Mouse (Mus musculus) midbrain, embryonic 11.5 days (tissue): ENCODE measurements around the gene Ctf1. TPM values are rescaled to one million over a fixed set of nuclear protein-coding genes. Genes with fewer than 3 reads are reported as not detected.

Experiments used
- ATAC-seq: fragments of 200-750 bp; cut with Nextera tagmentation; 2 replicates; pipeline ENCODE4 v1.8.0; 2017; ENCODE audit warnings: moderate TSS enrichment, moderate library complexity; ENCODE audit not compliant: low FRiP score
- DNase-seq: peaks from one replicate; pipeline ENCODE4 v3.0.0; 2015; ENCODE audit warnings: low spot score; ENCODE audit errors: missing footprints
- H3K27ac ChIP-seq: fragments of 300-500 bp; sonication (generic); 2 replicates; pipeline ENCODE4 v1.5.1; 2014; ENCODE audit warnings: low read depth, low read length
- H3K27me3 ChIP-seq: fragments of 300-500 bp; sonication (generic); 2 replicates; pipeline ENCODE4 v1.6.1; 2014; ENCODE audit warnings: mild to moderate bottlenecking, low read length, moderate library complexity, mixed read lengths; ENCODE audit not compliant: control insufficient read depth, insufficient read depth
- H3K36me3 ChIP-seq: fragments of 300-500 bp; sonication (generic); 2 replicates; pipeline ENCODE4 v1.6.1; 2014; ENCODE audit warnings: mild to moderate bottlenecking, low read length, moderate library complexity, mixed read lengths; ENCODE audit not compliant: control insufficient read depth, insufficient read depth
- H3K4me1 ChIP-seq: fragments of 300-500 bp; sonication (generic); 2 replicates; pipeline ENCODE4 v1.6.1; 2014; ENCODE audit warnings: low read length; ENCODE audit not compliant: control insufficient read depth, insufficient read depth
- H3K4me2 ChIP-seq: fragments of 300-500 bp; sonication (generic); 2 replicates; pipeline ENCODE4 v1.6.1; 2014; ENCODE audit warnings: mild to moderate bottlenecking, moderate library complexity
- H3K4me3 ChIP-seq: fragments of 300-500 bp; sonication (generic); 2 replicates; pipeline ENCODE4 v1.5.1; 2014; ENCODE audit warnings: low read depth, low read length
- H3K9ac ChIP-seq: fragments of 300-500 bp; sonication (generic); 2 replicates; pipeline ENCODE4 v1.6.1; 2014; ENCODE audit warnings: low read length
- H3K9me3 ChIP-seq: fragments of 300-500 bp; sonication (generic); 2 replicates; pipeline ENCODE4 v1.6.1; 2016; ENCODE audit warnings: low read length; ENCODE audit not compliant: control insufficient read depth
- WGBS: fragments of 180-500 bp; shearing (Covaris S2); extraction: QIAGEN DNeasy Blood & Tissue Kit; methylation state at CpG from one replicate; pipeline ENCODE4 v1.1.7; 2014; 5-methylcytosine and 5-hydroxymethylcytosine counted together
- polyA plus RNA-seq: library from polyadenylated mRNA; unstranded; fragments of >200 nt; fragmentation: Nextera tagmentation; extraction: Ambion mirVana; gene quantifications from 2 replicates; pipeline ENCODE4 v1.2.1, GENCODE M21; 2014

The Ctf1 gene
- polyA plus RNA-seq, 1 experiment from 2014 or later, result 4.0 TPM

DNA sequence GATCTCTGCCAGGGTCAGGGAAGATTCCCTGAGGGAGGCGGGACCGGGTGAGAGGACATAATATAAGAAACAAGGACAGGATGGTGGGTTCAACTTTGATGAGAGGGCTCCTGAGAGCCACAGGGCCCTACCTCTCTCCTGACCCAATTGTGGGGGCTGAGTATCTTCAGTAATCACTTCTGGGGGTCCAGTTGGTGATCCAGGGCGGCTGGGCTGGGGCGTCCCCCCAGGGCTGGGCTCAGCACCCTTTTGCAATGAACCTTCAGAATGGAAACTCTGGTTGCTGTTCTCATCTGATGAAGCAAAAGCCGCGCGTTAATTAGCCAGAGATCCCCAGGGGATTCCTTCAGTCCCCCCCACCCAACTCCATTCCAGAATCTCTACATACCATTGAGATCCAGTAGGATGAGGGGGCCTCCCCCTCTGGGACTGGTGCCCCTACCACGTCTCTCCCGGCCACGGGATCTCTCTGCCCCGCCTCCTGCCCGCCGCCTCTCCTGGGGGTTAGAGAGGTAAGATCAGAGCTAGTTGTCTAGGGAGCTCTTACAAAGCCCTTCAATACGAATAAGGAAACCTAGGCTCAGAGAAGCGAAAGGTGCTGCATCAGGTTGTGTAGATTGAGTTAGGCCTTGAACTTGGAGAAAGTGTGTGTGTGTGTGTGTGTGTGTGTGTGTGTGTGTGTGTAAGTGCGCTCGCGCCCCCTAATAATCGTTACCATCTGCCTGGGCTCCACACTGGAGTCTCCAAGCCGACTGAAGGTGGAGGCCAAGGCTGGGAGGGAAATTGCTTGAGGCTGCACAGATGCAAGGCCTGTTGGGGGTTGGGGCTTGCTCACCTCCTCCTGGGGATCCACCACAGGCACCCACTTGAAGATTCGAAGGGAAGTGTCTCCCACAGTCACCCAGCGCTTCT, 5.2 kb upstream of the Ctf1 start:
- Histone ChIP-seq H3K27ac (peak overlapping the region; percentile 93), H3K36me3 (no peaks in the 10 kb centered on the region; the same call in 1 of the 2 replicates), H3K4me1 (peaks cover 15% of the 10 kb centered on the region), H3K4me3 (peak overlapping the region; percentile 74), H3K9ac (peak overlapping the region; percentile 85), H3K4me2 (peak overlapping the region; percentile 59), H3K9me3 (no peaks in the 10 kb centered on the region), H3K27me3 (no peaks in the 10 kb centered on the region)
- DNase-seq (no peak), ATAC-seq (peak; percentile 6; the same call in 1 of the 2 replicates)
- WGBS, result 29% methylated on average over 22 of the region's 22 CpGs

- WGBS, result 0% methylated on average over 5 of the region's 5 CpGs
- Histone ChIP-seq H3K36me3 (no peaks in the 10 kb centered on the region; the same call in 1 of the 2 replicates), H3K4me3 (peak overlapping the region; percentile 74), H3K9ac (peak overlapping the region; percentile 85), H3K27me3 (no peaks in the 10 kb centered on the region), H3K4me2 (peak overlapping the region; percentile 59), H3K9me3 (no peaks in the 10 kb centered on the region), H3K4me1 (peaks cover 19% of the 10 kb centered on the region), H3K27ac (peak overlapping the region; percentile 93)
- ATAC-seq, result no peak; the same call in 1 of the 2 replicates
- no peak for DNase-seq
Observed at GRCm38 (mm10) chr7:127707957-127708206, 4.7 kb upstream of the Ctf1 start.

GRCm38 (mm10) chr7:127708207-127709078, 4.1 kb upstream of the Ctf1 start, which contains the start of gene Bcl7c:
TSS of gene Bcl7c (minus strand) at chr7:127708933.
- H3K9me3 ChIP-seq, result no peaks in the 10 kb centered on the region
- peaks cover 22% of the 10 kb centered on the region for H3K4me1 ChIP-seq
- peak within 1 kb of the TSS; percentile 93 for H3K27ac ChIP-seq
- peak; percentile 88 for ATAC-seq
- peak within 1 kb of the TSS; percentile 59 for H3K4me2 ChIP-seq
- H3K9ac ChIP-seq, result peak within 1 kb of the TSS; percentile 85
- under 1% methylated on average over 79 of the region's 90 CpGs for WGBS
- no peaks in the 10 kb centered on the region; the same call in 1 of the 2 replicates for H3K36me3 ChIP-seq
- H3K4me3 ChIP-seq, result peak within 1 kb of the TSS; percentile 74
- no peaks in the 10 kb centered on the region for H3K27me3 ChIP-seq
- DNase-seq, result peak; percentile 98

GRCm38 (mm10) chr7:127709261-127709979, 3.1 kb upstream of the Ctf1 start:
- no peak for DNase-seq
- Histone ChIP-seq H3K4me1 (peaks cover 22% of the 10 kb centered on the region), H3K9me3 (no peaks in the 10 kb centered on the region), H3K27me3 (no peaks in the 10 kb centered on the region), H3K27ac (peak overlapping the region; percentile 93; the same call in 1 of the 2 replicates), H3K4me3 (peak overlapping the region; percentile 74; the same call in 1 of the 2 replicates), H3K9ac (no peak overlapping the region; the same call in 1 of the 2 replicates), H3K36me3 (no peaks in the 10 kb centered on the region; the same call in 1 of the 2 replicates), H3K4me2 (peak overlapping the region; percentile 59)
- 77% methylated on average over 5 of the region's 5 CpGs for whole genome bisulfite sequencing
- no peak for ATAC-seq

DNA sequence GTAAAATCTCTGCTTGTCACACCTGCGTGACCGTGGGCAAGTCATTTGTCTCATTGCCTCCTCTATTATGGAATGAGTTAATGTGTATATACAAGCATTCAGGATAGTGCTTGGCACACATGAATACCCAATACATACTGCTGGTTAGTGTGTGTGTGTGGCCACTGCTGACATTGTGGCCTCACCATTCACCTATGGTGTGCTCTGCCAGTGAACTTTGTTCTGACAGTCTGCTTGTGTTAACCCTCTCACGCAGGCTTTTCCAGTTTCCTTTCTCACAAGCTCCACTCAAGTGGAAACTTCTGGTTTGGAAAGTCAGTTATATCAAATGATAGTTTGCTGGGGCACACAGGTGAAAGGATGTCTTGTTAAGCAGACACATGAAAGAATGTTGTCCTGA, 1.5 kb upstream of the Ctf1 start:
- H3K27me3 ChIP-seq, result no peaks in the 10 kb centered on the region
- H3K4me1 ChIP-seq, result peaks cover 22% of the 10 kb centered on the region
- H3K9ac ChIP-seq, result no peak overlapping the region
- no peaks in the 10 kb centered on the region for H3K9me3 ChIP-seq
- H3K4me3 ChIP-seq, result no peak overlapping the region
- no peak overlapping the region for H3K4me2 ChIP-seq
- ATAC-seq (no peak), DNase-seq (no peak)
- 93% methylated on average over 3 of the region's 3 CpGs for WGBS
- no peaks in the 10 kb centered on the region for H3K36me3 ChIP-seq
- no peak overlapping the region for H3K27ac ChIP-seq

- Histone ChIP-seq H3K4me1 (peaks cover 22% of the 10 kb centered on the region), H3K4me3 (no peak overlapping the region), H3K27me3 (no peaks in the 10 kb centered on the region), H3K27ac (no peak overlapping the region), H3K4me2 (no peak overlapping the region), H3K9ac (no peak overlapping the region), H3K36me3 (no peaks in the 10 kb centered on the region), H3K9me3 (no peaks in the 10 kb centered on the region)
- DNase-seq (no peak), ATAC-seq (no peak)
- 79% methylated on average over 3 of the region's 3 CpGs for WGBS
Observed at GRCm38 (mm10) chr7:127711456-127711855, 1.1 kb upstream of the Ctf1 start.

- Histone ChIP-seq H3K27me3 (no peaks in the 10 kb centered on the region), H3K9me3 (no peaks in the 10 kb centered on the region), H3K9ac (no peak overlapping the region), H3K4me3 (no peak overlapping the region), H3K4me2 (no peak overlapping the region), H3K4me1 (peaks cover 19% of the 10 kb centered on the region), H3K36me3 (no peaks in the 10 kb centered on the region), H3K27ac (no peak overlapping the region)
- WGBS, result 79% methylated on average over 4 of the region's 4 CpGs
- ATAC-seq (no peak), DNase-seq (no peak)
Observed at GRCm38 (mm10) chr7:127714816-127715215, 2.3 kb downstream of the Ctf1 start.

GRCm38 (mm10) chr7:127716992-127717391, 4.5 kb downstream of the Ctf1 start:
- ATAC-seq (peak; percentile 67), DNase-seq (peak; percentile 97)
- WGBS, result under 1% methylated on average over 29 of the region's 41 CpGs
- Histone ChIP-seq H3K4me3 (peak overlapping the region; percentile 35), H3K36me3 (no peaks in the 10 kb centered on the region), H3K4me2 (peak overlapping the region; percentile 54), H3K9me3 (no peaks in the 10 kb centered on the region), H3K27ac (no peak overlapping the region), H3K4me1 (peaks cover 18% of the 10 kb centered on the region), H3K27me3 (no peaks in the 10 kb centered on the region), H3K9ac (peak overlapping the region; percentile 60)
